Mouse (Mus musculus): ENCODE measurements around the gene Gm13271.
"Not testable (repeated sequence)": the region's sequence is repeated elsewhere in the genome, so short reads cannot be mapped to it uniquely, and the experiment has no call there.

The Gm13271 gene

DNA sequence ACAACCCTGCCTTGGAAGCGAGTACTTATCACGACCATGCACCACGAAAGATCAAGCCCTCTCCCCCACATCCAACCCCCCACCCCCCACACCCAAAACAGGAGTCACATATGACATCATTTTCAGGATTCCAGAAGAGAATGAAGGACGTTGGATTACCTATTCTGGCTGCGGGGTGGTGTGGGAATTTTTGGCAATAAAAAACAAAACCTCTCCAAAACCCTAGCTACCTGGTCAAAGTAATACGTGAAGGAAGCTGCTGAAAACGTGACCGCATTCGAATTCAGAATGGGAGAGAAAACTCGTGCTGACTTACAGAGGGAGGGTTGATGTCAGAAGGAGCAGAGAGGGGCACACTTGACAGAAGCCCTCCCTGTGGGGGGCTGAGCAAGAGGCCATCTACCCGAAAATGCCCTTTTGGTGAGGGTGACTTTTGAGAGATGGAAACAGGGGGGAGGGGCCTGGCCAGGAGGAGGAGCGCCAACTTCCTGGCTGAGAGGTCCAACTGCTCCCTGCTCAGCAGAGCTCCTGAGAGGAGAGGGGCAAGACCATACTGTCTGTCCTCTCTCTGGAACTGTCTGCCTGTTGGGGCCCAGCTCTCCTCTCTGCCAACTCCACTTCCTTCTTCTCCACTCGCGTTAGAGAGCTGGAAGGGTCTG is 5.1 kb downstream of the Gm13271 start, which contains the start of gene Gm13283:
TSS of gene Gm13283 (plus strand) at position 510 of the 659 bp plus-strand sequence.
- not testable (repeated sequence) for ATAC-seq (ENCODE audit: insufficient number of reproducible peaks, low FRiP score, low TSS enrichment)

DNA sequence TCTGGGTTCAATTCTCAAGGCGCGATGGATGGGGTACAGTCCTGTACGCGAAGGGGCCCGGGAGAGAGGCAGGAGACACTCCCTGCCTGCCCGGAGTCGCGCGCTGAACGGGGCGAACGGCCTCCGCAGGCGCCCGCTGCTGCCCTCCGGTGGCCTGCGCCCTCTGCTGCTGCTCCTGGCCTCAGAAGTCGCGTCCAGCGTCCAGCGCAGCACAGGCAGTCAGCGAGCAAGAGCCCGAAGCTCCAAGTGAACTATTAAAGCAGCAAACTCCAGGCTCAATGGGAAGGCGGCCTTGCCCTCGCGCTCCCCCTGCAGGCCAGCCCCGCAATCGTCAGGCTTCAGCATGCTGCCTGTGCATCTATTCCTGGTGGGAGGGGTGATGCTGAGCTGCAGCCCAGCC is 5.8 kb downstream of the Gm13271 start:
- not testable (repeated sequence) for ATAC-seq (ENCODE audit: insufficient number of reproducible peaks, low FRiP score, low TSS enrichment)

DNA sequence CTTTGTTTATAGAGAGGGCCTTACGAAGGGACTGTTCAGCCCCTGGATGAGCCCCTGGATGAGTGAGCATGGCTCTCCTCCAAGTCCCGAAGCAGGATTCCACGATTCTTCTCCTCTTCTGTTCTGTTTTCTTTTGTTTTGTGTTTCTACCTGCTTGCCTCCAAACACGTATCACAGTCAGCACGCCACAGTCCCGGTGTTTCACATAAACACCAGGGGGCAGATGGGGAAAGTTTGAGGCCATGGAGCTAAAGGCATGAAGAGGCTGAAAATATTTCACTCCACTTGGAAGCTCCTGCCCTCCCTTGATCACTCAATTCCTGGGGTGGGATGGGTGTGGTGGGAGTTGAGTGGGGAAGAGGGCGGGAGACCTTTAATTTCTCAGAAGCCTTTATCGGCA is 7.1 kb downstream of the Gm13271 start:
- ATAC-seq (ENCODE audit: insufficient number of reproducible peaks, low FRiP score, low TSS enrichment): not testable (repeated sequence)

DNA sequence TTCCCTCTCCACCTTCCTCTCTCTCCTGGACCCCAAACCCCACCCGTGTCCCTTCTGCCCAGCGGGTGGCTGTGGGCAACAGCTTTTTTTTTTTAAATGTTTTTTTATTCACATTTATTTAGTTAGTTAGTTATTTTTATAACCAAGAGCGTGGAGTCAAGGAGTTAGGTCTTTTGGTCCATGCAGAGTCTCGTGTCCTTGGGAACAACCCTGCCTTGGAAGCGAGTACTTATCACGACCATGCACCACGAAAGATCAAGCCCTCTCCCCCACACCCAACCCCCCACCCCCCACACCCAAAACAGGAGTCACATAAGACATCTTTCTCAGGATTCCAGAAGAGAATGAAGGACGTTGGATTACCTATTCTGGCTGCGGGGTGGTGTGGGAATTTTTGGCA is 7.7 kb downstream of the Gm13271 start:
- not testable (repeated sequence) for ATAC-seq (ENCODE audit: insufficient number of reproducible peaks, low FRiP score, low TSS enrichment)

DNA sequence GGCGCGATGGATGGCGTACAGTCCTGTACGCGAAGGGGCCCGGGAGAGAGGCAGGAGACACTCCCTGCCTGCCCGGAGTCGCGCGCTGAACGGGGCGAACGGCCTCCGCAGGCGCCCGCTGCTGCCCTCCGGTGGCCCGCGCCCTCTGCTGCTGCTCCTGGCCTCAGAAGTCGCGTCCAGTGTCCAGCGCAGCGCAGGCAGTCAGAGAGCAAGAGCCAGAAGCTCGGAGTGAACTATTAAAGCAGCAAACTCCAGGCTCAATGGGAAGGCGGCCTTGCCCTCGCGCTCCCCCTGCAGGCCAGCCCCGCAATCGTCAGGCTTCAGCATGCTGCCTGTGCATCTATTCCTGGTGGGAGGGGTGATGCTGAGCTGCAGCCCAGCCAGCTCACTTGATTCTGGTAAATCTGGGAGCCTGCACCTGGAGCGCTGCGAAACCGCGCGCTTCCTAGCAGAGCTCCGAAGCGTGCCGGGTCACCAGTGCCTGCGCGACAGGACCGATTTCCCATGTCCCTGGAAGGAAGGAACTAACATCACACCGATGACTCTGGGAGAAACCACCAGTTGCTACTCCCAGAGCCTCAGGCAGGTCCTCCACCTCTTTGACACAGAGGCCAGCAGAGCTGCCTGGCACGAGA is 8.8 kb downstream of the Gm13271 start:
- peak; percentile 76; the same call in 1 of the 2 replicates for ATAC-seq (ENCODE audit: insufficient number of reproducible peaks, low FRiP score, low TSS enrichment)

DNA sequence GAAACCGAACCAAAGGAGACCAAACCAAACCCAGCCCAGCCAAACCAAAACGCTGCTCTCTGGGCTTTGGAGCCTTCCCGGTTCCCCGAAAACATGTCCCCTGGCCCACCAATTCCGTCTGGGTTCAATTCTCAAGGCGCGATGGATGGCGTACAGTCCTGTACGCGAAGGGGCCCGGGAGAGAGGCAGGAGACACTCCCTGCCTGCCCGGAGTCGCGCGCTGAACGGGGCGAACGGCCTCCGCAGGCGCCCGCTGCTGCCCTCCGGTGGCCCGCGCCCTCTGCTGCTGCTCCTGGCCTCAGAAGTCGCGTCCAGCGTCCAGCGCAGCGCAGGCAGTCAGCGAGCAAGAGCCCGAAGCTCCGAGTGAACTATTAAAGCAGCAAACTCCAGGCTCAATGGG is 18.9 kb downstream of the Gm13271 start, which contains the start of gene Gm13290:
TSS of gene Gm13290 (plus strand) at position 301 of the 400 bp plus-strand sequence.
- not testable (repeated sequence) for ATAC-seq (ENCODE audit: insufficient number of reproducible peaks, low FRiP score, low TSS enrichment)

DNA sequence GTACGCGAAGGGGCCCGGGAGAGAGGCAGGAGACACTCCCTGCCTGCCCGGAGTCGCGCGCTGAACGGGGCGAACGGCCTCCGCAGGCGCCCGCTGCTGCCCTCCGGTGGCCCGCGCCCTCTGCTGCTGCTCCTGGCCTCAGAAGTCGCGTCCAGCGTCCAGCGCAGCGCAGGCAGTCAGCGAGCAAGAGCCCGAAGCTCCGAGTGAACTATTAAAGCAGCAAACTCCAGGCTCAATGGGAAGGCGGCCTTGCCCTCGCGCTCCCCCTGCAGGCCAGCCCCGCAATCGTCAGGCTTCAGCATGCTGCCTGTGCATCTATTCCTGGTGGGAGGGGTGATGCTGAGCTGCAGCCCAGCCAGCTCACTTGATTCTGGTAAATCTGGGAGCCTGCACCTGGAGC is 22.0 kb downstream of the Gm13271 start, which contains the start of gene Gm13289:
TSS of gene Gm13289 (plus strand) at position 301 of the 400 bp plus-strand sequence.
- not testable (repeated sequence) for ATAC-seq (ENCODE audit: insufficient number of reproducible peaks, low FRiP score, low TSS enrichment)

DNA sequence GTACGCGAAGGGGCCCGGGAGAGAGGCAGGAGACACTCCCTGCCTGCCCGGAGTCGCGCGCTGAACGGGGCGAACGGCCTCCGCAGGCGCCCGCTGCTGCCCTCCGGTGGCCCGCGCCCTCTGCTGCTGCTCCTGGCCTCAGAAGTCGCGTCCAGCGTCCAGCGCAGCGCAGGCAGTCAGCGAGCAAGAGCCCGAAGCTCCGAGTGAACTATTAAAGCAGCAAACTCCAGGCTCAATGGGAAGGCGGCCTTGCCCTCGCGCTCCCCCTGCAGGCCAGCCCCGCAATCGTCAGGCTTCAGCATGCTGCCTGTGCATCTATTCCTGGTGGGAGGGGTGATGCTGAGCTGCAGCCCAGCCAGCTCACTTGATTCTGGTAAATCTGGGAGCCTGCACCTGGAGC is 24.9 kb downstream of the Gm13271 start, which contains the start of gene Gm13272:
TSS of gene Gm13272 (plus strand) at position 301 of the 400 bp plus-strand sequence.
- ATAC-seq (ENCODE audit: insufficient number of reproducible peaks, low FRiP score, low TSS enrichment): not testable (repeated sequence)

DNA sequence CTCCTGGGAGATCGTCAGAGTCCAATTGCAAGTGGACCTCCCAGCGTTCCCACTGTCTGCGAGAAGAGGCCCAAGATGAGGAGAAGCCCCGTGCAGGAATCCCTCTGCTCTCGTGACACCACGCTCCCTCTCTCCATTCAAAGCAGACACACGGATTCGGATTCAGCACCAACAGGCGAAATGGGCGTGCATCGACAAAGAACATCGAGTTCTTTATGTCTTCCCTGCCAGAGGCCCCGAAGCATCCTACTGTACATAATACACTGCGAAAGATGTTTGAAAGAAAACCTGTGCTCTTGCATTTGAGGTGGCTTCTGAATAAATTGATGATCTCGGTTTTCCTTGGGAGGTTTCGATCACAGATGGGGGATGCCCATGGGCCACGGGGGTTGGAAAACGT is 25.7 kb downstream of the Gm13271 start:
- not testable (repeated sequence) for ATAC-seq (ENCODE audit: insufficient number of reproducible peaks, low FRiP score, low TSS enrichment)

DNA sequence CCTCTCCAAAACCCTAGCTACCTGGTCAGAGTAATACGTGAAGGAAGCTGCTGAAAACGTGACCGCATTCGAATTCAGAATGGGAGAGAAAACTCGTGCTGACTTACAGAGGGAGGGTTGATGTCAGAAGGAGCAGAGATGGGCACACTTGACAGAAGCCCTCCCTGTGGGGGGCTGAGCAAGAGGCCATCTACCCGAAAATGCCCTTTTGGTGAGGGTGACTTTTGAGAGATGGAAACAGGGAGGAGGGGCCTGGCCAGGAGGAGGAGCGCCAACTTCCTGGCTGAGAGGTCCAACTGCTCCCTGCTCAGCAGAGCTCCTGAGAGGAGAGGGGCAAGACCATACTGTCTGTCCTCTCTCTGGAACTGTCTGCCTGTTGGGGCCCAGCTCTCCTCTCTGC is 27.2 kb downstream of the Gm13271 start, which contains the start of gene Ifnz:
TSS of gene Ifnz (plus strand) at position 301 of the 400 bp plus-strand sequence.
- not testable (repeated sequence) for ATAC-seq (ENCODE audit: insufficient number of reproducible peaks, low FRiP score, low TSS enrichment)

DNA sequence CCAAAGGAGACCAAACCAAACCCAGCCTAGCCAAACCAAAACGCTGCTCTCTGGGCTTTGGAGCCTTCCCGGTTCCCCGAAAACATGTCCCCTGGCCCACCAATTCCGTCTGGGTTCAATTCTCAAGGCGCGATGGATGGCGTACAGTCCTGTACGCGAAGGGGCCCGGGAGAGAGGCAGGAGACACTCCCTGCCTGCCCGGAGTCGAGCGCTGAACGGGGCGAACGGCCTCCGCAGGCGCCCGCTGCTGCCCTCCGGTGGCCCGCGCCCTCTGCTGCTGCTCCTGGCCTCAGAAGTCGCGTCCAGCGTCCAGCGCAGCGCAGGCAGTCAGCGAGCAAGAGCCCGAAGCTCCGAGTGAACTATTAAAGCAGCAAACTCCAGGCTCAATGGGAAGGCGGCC is 27.7 kb downstream of the Gm13271 start:
- ATAC-seq (ENCODE audit: insufficient number of reproducible peaks, low FRiP score, low TSS enrichment): not testable (repeated sequence)

DNA sequence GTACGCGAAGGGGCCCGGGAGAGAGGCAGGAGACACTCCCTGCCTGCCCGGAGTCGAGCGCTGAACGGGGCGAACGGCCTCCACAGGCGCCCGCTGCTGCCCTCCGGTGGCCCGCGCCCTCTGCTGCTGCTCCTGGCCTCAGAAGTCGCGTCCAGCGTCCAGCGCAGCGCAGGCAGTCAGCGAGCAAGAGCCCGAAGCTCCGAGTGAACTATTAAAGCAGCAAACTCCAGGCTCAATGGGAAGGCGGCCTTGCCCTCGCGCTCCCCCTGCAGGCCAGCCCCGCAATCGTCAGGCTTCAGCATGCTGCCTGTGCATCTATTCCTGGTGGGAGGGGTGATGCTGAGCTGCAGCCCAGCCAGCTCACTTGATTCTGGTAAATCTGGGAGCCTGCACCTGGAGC is 30.7 kb downstream of the Gm13271 start, which contains the start of gene Gm13276:
TSS of gene Gm13276 (plus strand) at position 301 of the 400 bp plus-strand sequence.
- not testable (repeated sequence) for ATAC-seq (ENCODE audit: insufficient number of reproducible peaks, low FRiP score, low TSS enrichment)

DNA sequence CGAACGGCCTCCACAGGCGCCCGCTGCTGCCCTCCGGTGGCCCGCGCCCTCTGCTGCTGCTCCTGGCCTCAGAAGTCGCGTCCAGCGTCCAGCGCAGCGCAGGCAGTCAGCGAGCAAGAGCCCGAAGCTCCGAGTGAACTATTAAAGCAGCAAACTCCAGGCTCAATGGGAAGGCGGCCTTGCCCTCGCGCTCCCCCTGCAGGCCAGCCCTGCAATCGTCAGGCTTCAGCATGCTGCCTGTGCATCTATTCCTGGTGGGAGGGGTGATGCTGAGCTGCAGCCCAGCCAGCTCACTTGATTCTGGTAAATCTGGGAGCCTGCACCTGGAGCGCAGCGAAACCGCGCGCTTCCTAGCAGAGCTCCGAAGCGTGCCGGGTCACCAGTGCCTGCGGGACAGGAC is 33.7 kb downstream of the Gm13271 start, which contains the start of gene Gm13277:
TSS of gene Gm13277 (plus strand) at position 231 of the 400 bp plus-strand sequence.
- ATAC-seq (ENCODE audit: insufficient number of reproducible peaks, low FRiP score, low TSS enrichment): not testable (repeated sequence)

DNA sequence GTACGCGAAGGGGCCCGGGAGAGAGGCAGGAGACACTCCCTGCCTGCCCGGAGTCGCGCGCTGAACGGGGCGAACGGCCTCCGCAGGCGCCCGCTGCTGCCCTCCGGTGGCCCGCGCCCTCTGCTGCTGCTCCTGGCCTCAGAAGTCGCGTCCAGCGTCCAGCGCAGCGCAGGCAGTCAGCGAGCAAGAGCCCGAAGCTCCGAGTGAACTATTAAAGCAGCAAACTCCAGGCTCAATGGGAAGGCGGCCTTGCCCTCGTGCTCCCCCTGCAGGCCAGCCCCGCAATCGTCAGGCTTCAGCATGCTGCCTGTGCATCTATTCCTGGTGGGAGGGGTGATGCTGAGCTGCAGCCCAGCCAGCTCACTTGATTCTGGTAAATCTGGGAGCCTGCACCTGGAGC is 36.6 kb downstream of the Gm13271 start, which contains the start of gene Gm13278:
TSS of gene Gm13278 (plus strand) at position 301 of the 400 bp plus-strand sequence.
- not testable (repeated sequence) for ATAC-seq (ENCODE audit: insufficient number of reproducible peaks, low FRiP score, low TSS enrichment)

DNA sequence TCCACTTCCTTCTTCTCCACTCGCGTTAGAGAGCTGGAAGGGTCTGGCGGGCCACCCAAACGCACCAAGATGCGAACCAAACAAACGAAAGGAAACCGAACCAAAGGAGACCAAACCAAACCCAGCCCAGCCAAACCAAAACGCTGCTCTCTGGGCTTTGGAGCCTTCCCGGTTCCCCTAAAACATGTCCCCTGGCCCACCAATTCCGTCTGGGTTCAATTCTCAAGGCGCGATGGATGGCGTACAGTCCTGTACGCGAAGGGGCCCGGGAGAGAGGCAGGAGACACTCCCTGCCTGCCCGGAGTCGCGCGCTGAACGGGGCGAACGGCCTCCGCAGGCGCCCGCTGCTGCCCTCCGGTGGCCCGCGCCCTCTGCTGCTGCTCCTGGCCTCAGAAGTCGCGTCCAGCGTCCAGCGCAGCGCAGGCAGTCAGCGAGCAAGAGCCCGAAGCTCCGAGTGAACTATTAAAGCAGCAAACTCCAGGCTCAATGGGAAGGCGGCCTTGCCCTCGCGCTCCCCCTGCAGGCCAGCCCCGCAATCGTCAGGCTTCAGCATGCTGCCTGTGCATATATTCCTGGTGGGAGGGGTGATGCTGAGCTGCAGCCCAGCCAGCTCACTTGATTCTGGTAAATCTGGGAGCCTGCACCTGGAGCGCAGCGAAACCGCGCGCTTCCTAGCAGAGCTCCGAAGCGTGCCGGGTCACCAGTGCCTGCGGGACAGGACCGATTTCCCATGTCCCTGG is 39.4 kb downstream of the Gm13271 start, which contains the start of gene Gm13275:
TSS of gene Gm13275 (plus strand) at position 552 of the 740 bp plus-strand sequence.
- not testable (repeated sequence) for ATAC-seq (ENCODE audit: insufficient number of reproducible peaks, low FRiP score, low TSS enrichment)

DNA sequence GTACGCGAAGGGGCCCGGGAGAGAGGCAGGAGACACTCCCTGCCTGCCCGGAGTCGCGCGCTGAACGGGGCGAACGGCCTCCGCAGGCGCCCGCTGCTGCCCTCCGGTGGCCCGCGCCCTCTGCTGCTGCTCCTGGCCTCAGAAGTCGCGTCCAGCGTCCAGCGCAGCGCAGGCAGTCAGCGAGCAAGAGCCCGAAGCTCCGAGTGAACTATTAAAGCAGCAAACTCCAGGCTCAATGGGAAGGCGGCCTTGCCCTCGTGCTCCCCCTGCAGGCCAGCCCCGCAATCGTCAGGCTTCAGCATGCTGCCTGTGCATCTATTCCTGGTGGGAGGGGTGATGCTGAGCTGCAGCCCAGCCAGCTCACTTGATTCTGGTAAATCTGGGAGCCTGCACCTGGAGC is 42.4 kb downstream of the Gm13271 start, which contains the start of gene Gm13279:
TSS of gene Gm13279 (plus strand) at position 301 of the 400 bp plus-strand sequence.
- ATAC-seq (ENCODE audit: insufficient number of reproducible peaks, low FRiP score, low TSS enrichment): not testable (repeated sequence)

DNA sequence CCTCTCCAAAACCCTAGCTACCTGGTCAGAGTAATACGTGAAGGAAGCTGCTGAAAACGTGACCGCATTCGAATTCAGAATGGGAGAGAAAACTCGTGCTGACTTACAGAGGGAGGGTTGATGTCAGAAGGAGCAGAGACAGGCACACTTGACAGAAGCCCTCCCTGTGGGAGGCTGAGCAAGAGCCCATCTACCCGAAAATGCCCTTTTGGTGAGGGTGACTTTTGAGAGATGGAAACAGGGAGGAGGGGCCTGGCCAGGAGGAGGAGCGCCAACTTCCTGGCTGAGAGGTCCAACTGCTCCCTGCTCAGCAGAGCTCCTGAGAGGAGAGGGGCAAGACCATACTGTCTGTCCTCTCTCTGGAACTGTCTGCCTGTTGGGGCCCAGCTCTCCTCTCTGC is 44.7 kb downstream of the Gm13271 start, which contains the start of gene Gm13285:
TSS of gene Gm13285 (plus strand) at position 301 of the 400 bp plus-strand sequence.
- ATAC-seq (ENCODE audit: insufficient number of reproducible peaks, low FRiP score, low TSS enrichment): not testable (repeated sequence)

DNA sequence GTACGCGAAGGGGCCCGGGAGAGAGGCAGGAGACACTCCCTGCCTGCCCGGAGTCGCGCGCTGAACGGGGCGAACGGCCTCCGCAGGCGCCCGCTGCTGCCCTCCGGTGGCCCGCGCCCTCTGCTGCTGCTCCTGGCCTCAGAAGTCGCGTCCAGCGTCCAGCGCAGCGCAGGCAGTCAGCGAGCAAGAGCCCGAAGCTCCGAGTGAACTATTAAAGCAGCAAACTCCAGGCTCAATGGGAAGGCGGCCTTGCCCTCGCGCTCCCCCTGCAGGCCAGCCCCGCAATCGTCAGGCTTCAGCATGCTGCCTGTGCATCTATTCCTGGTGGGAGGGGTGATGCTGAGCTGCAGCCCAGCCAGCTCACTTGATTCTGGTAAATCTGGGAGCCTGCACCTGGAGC is 48.3 kb downstream of the Gm13271 start, which contains the start of gene Gm13287:
TSS of gene Gm13287 (plus strand) at position 301 of the 400 bp plus-strand sequence.
- not testable (repeated sequence) for ATAC-seq (ENCODE audit: insufficient number of reproducible peaks, low FRiP score, low TSS enrichment)

Data from cerebellum, adult (tissue).